28 mouse cellular contexts compared by ENCODE assay signal in genomic region chr15:9634471-9634870, GRCm38 (mm10).
DNase-seq lines count a peak whose midpoint lies in the region.
"Had no signal": no experiment of that assay in that cellular context is flagged by ENCODE, and none has a peak within 500 bp of the region (broad histone marks: within the 10 kb centered on the region; RNA-seq: fewer than 3 reads in every experiment).

No protein-coding gene starts in this region.

- H3K36me3 ChIP-seq in forebrain, embryonic 10.5 days (replicated peaks) = no peaks in the 10 kb centered on the region
- H3K36me3 ChIP-seq: embryonic facial prominence, embryonic 13.5 days; G1E; heart, embryonic 15.5 days; hindbrain, embryonic 12.5 days; intestine, embryonic 15.5 days; limb, embryonic 12.5 days; liver, embryonic 15.5 days; neural tube, embryonic 12.5 days had no signal

- no peaks in the 10 kb centered on the region for H3K4me1 ChIP-seq in forebrain, embryonic 10.5 days
- H3K4me1 ChIP-seq: embryonic facial prominence, embryonic 13.5 days; heart, embryonic 15.5 days; hindbrain, embryonic 12.5 days; intestine, embryonic 15.5 days; limb, embryonic 12.5 days; liver, embryonic 15.5 days; neural tube, embryonic 12.5 days had no signal

- no peak overlapping the region for H3K27ac ChIP-seq in forebrain, embryonic 10.5 days
- H3K27ac ChIP-seq: embryonic facial prominence, embryonic 13.5 days; heart, embryonic 15.5 days; hindbrain, embryonic 12.5 days; hindbrain, postnatal 0 days; intestine, embryonic 15.5 days; kidney, postnatal 0 days; limb, embryonic 12.5 days; liver, embryonic 15.5 days; neural tube, embryonic 12.5 days; stomach, postnatal 0 days had no signal

- WGBS in forebrain, embryonic 10.5 days = 91% methylated on average over 12 of the region's 12 CpGs

- no peaks in the 10 kb centered on the region for H3K9me3 ChIP-seq in forebrain, embryonic 10.5 days
- H3K9me3 ChIP-seq: embryonic facial prominence, embryonic 13.5 days; G1E; heart, embryonic 15.5 days; hindbrain, embryonic 12.5 days; intestine, embryonic 15.5 days; limb, embryonic 12.5 days; liver, embryonic 15.5 days; neural tube, embryonic 12.5 days had no signal

- intact Hi-C loops in left cerebral cortex, postnatal 25 days (cut with DNase I) = no loop called here
- intact Hi-C loops in left cerebral cortex, postnatal 14 days (cut with DNase I) = no loop called here

- no peaks in the 10 kb centered on the region for H3K27me3 ChIP-seq in forebrain, embryonic 10.5 days (ENCODE audit: poor library complexity, severe bottlenecking)
- H3K27me3 ChIP-seq: embryonic facial prominence, embryonic 13.5 days; heart, embryonic 15.5 days; hindbrain, embryonic 12.5 days; intestine, embryonic 15.5 days; limb, embryonic 12.5 days; liver, embryonic 15.5 days; neural tube, embryonic 12.5 days had no signal

- peak; percentile 4 to 11 for DNase-seq in left cerebral cortex, postnatal 25 days (ENCODE audit: low spot score in 2 of 2)
- DNase-seq in left cerebral cortex, postnatal 14 days (ENCODE audit: low spot score in 2 of 2) = no peak
- peak; percentile 61 for DNase-seq in brain, adult 2 months (ENCODE audit: low read depth, low spot score)
- DNase-seq in layer of hippocampus, adult 8-10 months (ENCODE audit: low spot score in 2 of 2) = peak; percentile 63 to 64
- peak; percentile 16 to 25 for DNase-seq in layer of hippocampus, postnatal 25 days (ENCODE audit: extremely low spot score in 1 of 2, low spot score in 1 of 2)
- DNase-seq in cerebellum, postnatal 25 days = no peak
- DNase-seq in forebrain, embryonic 10.5 days (ENCODE audit: extremely low spot score, low spot score) = no peak
- DNase-seq: adrenal gland, postnatal 14 days; cerebellum, adult 11-12 months; cerebellum, adult 9-11 months; gastrocnemius, postnatal 14 days; kidney, adult 8-10 months; kidney, postnatal 4 days; lung, embryonic 14.5 days; lung, postnatal 36 days; thymus, adult 2 months; thymus, postnatal 36 days had no signal

- H3K4me3 ChIP-seq in forebrain, embryonic 10.5 days = no peak overlapping the region
- H3K4me3 ChIP-seq: embryonic facial prominence, embryonic 13.5 days; heart, embryonic 15.5 days; hindbrain, embryonic 12.5 days; intestine, embryonic 15.5 days; limb, embryonic 12.5 days; liver, embryonic 15.5 days; neural tube, embryonic 12.5 days had no signal

Comparison
In these comparisons a context has a peak if more than half of its experiments do, and no peak if none do; other contexts are left out.
1. DNase-seq: peak in left cerebral cortex, postnatal 25 days (2 of 2), brain, adult 2 months (single experiment), layer of hippocampus, adult 8-10 months (2 of 2) and layer of hippocampus, postnatal 25 days (2 of 2); none in left cerebral cortex, postnatal 14 days (0 of 2), cerebellum, postnatal 25 days (0 of 2) and forebrain, embryonic 10.5 days (single experiment).